Mouse (Mus musculus) retina, postnatal 7 days (tissue): Measurements from ENCODE around the gene Tgfbi.

Experiments
- DNase-seq: peaks from one replicate; pipeline ENCODE4 v3.0.0-alpha.2; 2012; ENCODE audit warnings: low read depth, low spot score

Tgfbi gene

GRCm38 (mm10) chr13:56609103-56609856 is at the start of gene Tgfbi:
Gene Tgfbi (plus strand): TSS chr13:56609523.
- DNase-seq = no peak

DNA sequence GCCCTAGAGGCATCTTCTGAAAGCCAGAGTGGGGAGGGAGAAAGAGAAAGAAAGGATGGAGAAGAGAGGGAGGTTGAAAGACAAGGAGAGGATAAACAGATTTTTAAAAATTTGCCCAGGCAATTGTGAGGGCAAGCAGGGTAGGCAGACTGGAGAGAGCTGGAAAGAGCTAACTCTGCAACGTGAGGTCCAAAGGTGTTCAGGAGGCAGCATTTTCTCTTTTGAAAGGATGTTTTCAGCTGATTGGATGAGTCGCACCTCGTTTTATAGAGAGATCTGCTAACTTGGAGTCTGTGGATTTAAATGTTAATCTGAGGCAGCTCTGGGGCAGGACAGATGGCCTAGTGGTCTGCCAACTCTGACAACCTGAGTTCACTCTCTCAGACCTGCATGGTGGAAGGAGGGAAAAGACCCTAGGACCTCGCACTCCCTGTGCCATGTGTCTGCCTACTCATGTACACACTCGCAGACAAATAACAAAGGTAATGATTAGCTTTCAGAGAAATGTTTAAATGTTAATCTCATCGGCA is 49.4 kb upstream of the Tgfbi start:
- DNase-seq = no peak

GRCm38 (mm10) chr13:56561129-56561528 is 48.2 kb upstream of the Tgfbi start:
- DNase-seq = no peak

DNA sequence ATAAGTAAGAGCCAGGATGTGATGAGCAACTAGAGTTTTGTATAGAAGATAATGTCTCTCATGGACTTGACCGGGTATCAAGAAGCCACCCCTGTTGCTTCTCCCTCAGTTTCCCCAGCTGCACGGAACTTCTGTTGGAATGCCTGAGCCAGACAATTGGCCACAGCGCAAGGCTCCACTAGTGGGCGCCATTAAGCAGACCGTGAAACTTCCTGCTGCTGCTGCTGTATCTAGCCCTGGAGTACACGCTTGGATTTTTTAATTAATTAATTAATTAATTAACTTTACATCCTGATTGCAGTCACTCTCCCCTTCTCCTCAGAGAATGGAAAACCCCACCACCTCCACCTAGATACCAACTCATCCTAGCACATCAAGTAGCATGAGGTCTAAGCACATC is 46.2 kb upstream of the Tgfbi start:
- DNase-seq = no peak

DNA sequence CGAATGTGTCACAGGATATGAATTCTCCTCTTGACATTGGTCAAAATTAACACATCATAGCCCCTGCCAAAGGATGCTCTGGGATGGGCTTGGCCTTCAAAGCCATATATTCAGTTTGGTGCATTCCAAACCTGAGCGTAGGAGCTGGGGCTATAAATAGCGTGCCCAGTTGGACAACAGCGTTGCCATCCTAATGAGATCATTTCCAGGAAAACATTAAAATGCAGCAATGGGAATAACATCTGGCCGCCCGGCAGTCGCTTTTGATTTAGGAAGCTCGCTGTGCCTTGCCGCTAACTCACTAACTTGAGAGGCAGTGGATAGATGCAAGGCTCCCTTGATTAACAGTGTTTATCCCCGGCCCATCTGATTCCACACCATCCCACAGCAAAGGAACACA is 43.0 kb upstream of the Tgfbi start:
- no peak for DNase-seq

DNA sequence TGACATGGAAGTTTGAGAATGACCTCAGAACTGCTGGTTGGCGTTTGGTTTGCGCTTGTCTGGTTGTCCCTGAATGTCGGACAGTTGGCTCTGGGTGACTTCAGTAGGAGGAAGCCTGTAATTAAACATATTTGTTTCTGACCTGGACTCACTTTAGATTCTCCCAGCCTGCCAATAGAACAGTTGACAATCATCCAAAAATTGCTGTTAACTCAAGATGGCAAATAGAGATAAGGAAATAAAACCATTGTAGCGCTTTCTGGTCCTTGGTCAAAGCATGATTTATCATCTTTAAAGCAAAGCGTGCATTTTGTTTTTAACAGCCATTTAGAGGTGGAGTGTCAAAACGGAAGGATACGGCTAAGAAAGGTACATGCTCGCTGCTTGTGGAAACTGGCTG is 37.7 kb upstream of the Tgfbi start:
- DNase-seq = no peak

- DNase-seq = no peak
Measured at GRCm38 (mm10) chr13:56575074-56575473, 34.2 kb upstream of the Tgfbi start.

DNA sequence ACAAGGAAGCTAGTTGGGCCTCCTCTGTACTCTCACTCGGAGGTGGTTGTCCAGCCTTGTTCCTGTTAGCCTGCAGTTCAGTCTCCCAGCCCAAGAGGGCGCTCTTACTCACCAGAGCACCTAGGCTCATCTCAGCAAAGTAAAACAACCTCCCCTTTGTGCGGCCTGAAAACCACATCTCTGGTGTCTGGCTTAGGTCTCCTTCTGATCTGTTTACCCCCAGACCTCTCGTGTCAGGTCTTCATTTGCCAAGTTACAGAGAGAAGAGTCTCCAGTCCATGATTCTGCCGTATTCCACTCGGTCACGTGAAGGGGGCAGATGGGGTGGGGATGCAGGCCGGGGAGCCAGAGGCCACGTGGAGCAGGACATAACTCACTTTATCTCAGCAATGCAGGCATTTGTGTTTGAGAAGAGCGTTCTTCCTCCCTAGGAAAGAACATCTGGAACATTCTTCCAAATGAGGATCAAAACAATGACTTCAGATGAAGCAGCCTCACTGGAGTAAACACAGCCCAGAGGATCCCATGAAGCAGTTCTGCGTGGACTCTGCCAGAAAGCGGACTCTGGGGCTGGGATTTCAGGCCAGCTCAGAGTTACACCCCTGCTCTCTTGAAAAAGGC is 33.5 kb upstream of the Tgfbi start:
- DNase-seq = no peak

GRCm38 (mm10) chr13:56578097-56578496 is 31.2 kb upstream of the Tgfbi start:
- DNase-seq = no peak

DNA sequence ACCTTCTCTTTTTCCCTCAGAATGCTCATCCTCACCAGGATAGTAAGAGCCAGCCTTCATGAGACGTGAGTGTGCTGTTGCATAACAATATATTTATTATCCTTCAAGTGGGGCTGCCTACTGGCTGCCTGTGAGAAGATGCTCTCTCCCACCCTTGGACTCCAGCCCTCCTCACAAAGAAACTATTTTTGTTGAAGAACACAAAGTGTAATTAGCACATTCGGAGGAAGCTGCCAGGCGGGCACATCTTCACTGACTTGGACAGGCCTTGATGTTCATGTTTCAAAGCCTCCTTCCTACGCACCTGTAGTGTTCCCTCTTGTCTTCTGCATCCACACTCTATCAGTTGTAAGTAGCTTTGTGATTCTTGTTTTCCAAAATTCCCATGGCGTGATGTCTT is 28.9 kb upstream of the Tgfbi start:
- DNase-seq = no peak

- DNase-seq = no peak
Measured at GRCm38 (mm10) chr13:56581512-56581911, 27.8 kb upstream of the Tgfbi start.

GRCm38 (mm10) chr13:56581961-56582434 is 27.3 kb upstream of the Tgfbi start:
- no peak for DNase-seq

GRCm38 (mm10) chr13:56582720-56583119 is 26.6 kb upstream of the Tgfbi start:
- DNase-seq = no peak

- no peak for DNase-seq
Measured at GRCm38 (mm10) chr13:56586046-56586445, 23.3 kb upstream of the Tgfbi start.

GRCm38 (mm10) chr13:56588454-56589117 is 20.7 kb upstream of the Tgfbi start:
- no peak for DNase-seq

DNA sequence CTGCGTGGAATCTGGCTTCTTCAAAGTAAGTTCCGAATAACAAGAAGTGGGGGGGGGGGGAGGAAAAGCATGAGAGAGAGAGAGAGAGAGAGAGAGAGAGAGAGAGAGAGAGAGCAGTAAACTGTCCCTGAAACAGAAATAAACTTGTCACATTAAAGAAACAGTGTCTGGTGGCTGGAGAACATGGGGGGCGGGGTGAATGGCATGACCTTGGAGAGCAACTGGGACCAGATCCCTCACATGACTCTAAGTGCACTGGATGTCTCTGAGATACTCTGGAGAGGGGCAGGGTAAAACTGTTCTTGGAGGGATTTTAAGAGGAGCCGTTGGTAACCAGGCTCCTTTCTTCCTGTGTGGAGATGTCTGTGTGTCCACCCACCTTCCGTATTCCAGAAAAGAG is 19.1 kb upstream of the Tgfbi start:
- no peak for DNase-seq

DNA sequence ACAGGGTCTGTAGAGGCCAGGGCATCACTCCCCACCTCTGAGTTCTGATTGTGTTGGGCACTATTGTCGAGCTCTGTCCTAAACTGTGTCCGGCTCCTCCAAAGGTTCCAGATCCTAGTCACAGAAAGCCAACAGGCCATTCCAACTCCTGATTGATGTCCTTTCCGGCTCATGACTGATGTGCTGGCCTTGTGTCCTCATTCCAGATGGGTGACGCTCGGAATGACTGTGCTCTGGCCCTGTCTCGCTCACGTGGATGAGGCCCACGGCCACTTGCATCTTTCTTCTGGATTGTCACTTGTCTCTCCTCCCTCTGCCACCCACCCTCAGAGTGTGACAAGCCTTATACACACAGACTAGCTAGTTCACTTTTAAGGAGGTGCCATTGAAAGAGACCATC is 18.1 kb upstream of the Tgfbi start:
- no peak for DNase-seq

GRCm38 (mm10) chr13:56591939-56592338 is 17.4 kb upstream of the Tgfbi start:
- no peak for DNase-seq

- DNase-seq = no peak
Measured at GRCm38 (mm10) chr13:56593196-56593595, 16.1 kb upstream of the Tgfbi start.

GRCm38 (mm10) chr13:56593961-56594391 is 15.3 kb upstream of the Tgfbi start:
- no peak for DNase-seq

- DNase-seq = no peak
Measured at GRCm38 (mm10) chr13:56595246-56595645, 14.1 kb upstream of the Tgfbi start.

GRCm38 (mm10) chr13:56597296-56597695 is 12.0 kb upstream of the Tgfbi start:
- no peak for DNase-seq
